15 mouse cellular contexts compared by ENCODE assay signal in genomic region chr11:75108909-75109308, GRCm38 (mm10).
"Had no signal": no experiment of that assay in that cellular context is flagged by ENCODE, and none has a peak within 500 bp of the region (broad histone marks: within the 10 kb centered on the region; RNA-seq: fewer than 3 reads in every experiment).

No protein-coding gene starts in this region.

- H3K36me3 ChIP-seq: liver, embryonic 12.5 days; neural tube, embryonic 12.5 days; stomach, embryonic 15.5 days had no signal

- H3K4me2 ChIP-seq: limb, embryonic 13.5 days; liver, embryonic 12.5 days; lung, embryonic 14.5 days; midbrain, embryonic 11.5 days; midbrain, embryonic 15.5 days; neural tube, embryonic 12.5 days; stomach, embryonic 15.5 days had no signal

- H3K9ac ChIP-seq: limb, embryonic 13.5 days; liver, embryonic 12.5 days; lung, embryonic 14.5 days; midbrain, embryonic 15.5 days; neural tube, embryonic 12.5 days; stomach, embryonic 15.5 days had no signal

- H3K27me3 ChIP-seq: limb, embryonic 13.5 days; liver, embryonic 12.5 days; megakaryocyte, embryonic 14.5 days; midbrain, embryonic 15.5 days; neural tube, embryonic 12.5 days; stomach, embryonic 15.5 days had no signal

- H3K4me3 ChIP-seq: limb, embryonic 13.5 days; liver, embryonic 12.5 days; megakaryocyte, embryonic 14.5 days; midbrain, embryonic 15.5 days; neural tube, embryonic 12.5 days; stomach, embryonic 15.5 days had no signal

- H3K4me1 ChIP-seq: limb, embryonic 13.5 days; midbrain, embryonic 15.5 days; neural tube, embryonic 12.5 days; stomach, embryonic 15.5 days had no signal

- H3K27ac ChIP-seq: limb, embryonic 13.5 days; liver, embryonic 12.5 days; macrophage; midbrain, embryonic 15.5 days; neural tube, embryonic 12.5 days; stomach, embryonic 15.5 days had no signal

- ATAC-seq: liver, embryonic 12.5 days; midbrain, embryonic 15.5 days had no signal

- H3K9me3 ChIP-seq: limb, embryonic 13.5 days; liver, embryonic 12.5 days; megakaryocyte, embryonic 14.5 days; midbrain, embryonic 15.5 days; neural tube, embryonic 12.5 days; stomach, embryonic 15.5 days had no signal

- DNase-seq: kidney, adult 9 months; kidney, postnatal 14 days; left cerebral cortex, postnatal 4 days; lung, embryonic 14.5 days; lung, postnatal 10 days; thymus, adult 2 months; thymus, postnatal 25 days had no signal
